Mouse (Mus musculus): ENCODE measurements around the gene Enc1.
A peak's percentile ranks its signal among the peaks of the same experiment; 100 is the strongest.
"Not testable (repeated sequence)": the region's sequence is repeated elsewhere in the genome, so short reads cannot be mapped to it uniquely, and the experiment has no call there.

Enc1 gene

GRCm38 (mm10) chr13:97253418-97253981 lies 12.6 kb downstream of the Enc1 start:
- no peak for DNase-seq

- DNase-seq = no peak
Observed at GRCm38 (mm10) chr13:97253994-97254393, 13.1 kb downstream of the Enc1 start.

- peak; percentile 23 for DNase-seq
Observed at GRCm38 (mm10) chr13:97254564-97255164, 13.8 kb downstream of the Enc1 start.

GRCm38 (mm10) chr13:97255976-97256848 lies 15.3 kb downstream of the Enc1 start:
- DNase-seq = no peak

- DNase-seq = no peak
Observed at GRCm38 (mm10) chr13:97256849-97257379, 16.0 kb downstream of the Enc1 start.

GRCm38 (mm10) chr13:97259271-97259670 lies 18.4 kb downstream of the Enc1 start:
- DNase-seq = no peak

GRCm38 (mm10) chr13:97260456-97261180 lies 19.7 kb downstream of the Enc1 start:
- no peak for DNase-seq

GRCm38 (mm10) chr13:97261549-97261948 lies 20.6 kb downstream of the Enc1 start:
- DNase-seq = no peak

GRCm38 (mm10) chr13:97262676-97263075 lies 21.8 kb downstream of the Enc1 start:
- no peak for DNase-seq

- not testable (repeated sequence) for DNase-seq
Observed at GRCm38 (mm10) chr13:97265534-97265933, 24.6 kb downstream of the Enc1 start.

GRCm38 (mm10) chr13:97270723-97271122 lies 29.8 kb downstream of the Enc1 start:
- DNase-seq = no peak

- DNase-seq = no peak
Observed at GRCm38 (mm10) chr13:97271641-97272040, 30.7 kb downstream of the Enc1 start.

- DNase-seq = no peak
Observed at GRCm38 (mm10) chr13:97274757-97275156, 33.9 kb downstream of the Enc1 start.

GRCm38 (mm10) chr13:97275482-97275881 lies 34.6 kb downstream of the Enc1 start:
- no peak for DNase-seq

GRCm38 (mm10) chr13:97282051-97282910 lies 41.4 kb downstream of the Enc1 start:
- DNase-seq = no peak

- DNase-seq = peak; percentile 26
Observed at GRCm38 (mm10) chr13:97282911-97283281, 42.0 kb downstream of the Enc1 start.

- DNase-seq = no peak
Observed at GRCm38 (mm10) chr13:97287046-97287445, 46.1 kb downstream of the Enc1 start.

GRCm38 (mm10) chr13:97290747-97291146 lies 49.8 kb downstream of the Enc1 start:
- no peak for DNase-seq

GRCm38 (mm10) chr13:97291354-97291753 lies 50.4 kb downstream of the Enc1 start:
- DNase-seq = no peak

- DNase-seq = no peak
Observed at GRCm38 (mm10) chr13:97292026-97292425, 51.1 kb downstream of the Enc1 start.

- DNase-seq = no peak
Observed at GRCm38 (mm10) chr13:97292451-97293245, 51.7 kb downstream of the Enc1 start.

All from lung, postnatal 36 days (tissue).